Mouse (Mus musculus) small intestine, adult 2 months (tissue): ENCODE measurements at regions not wholly inside any gene's neighbourhood (a gene's known extent, or its start where the extent isn't known, plus 50 kb on each side); places are given as distances from the start of the nearest gene placed in this dataset.

Source experiments
- CTCF ChIP-seq: fragments of 200-500 bp; IDR thresholded peaks from 2 replicates; pipeline ENCODE4 v1.5.1; 2012; ENCODE audit warnings: low read depth, mild to moderate bottlenecking, control low read depth, inconsistent platforms, low read length, moderate library complexity, mixed read lengths; ENCODE audit not compliant: insufficient replicate concordance, insufficient read length; ENCODE audit errors: extremely low read depth
- POLR2A ChIP-seq: fragments of 200-500 bp; IDR thresholded peaks from 2 replicates; pipeline ENCODE4 v1.6.1; 2012; ENCODE audit warnings: low read depth, mild to moderate bottlenecking, control low read depth, inconsistent platforms, low read length, moderate library complexity

DNA sequence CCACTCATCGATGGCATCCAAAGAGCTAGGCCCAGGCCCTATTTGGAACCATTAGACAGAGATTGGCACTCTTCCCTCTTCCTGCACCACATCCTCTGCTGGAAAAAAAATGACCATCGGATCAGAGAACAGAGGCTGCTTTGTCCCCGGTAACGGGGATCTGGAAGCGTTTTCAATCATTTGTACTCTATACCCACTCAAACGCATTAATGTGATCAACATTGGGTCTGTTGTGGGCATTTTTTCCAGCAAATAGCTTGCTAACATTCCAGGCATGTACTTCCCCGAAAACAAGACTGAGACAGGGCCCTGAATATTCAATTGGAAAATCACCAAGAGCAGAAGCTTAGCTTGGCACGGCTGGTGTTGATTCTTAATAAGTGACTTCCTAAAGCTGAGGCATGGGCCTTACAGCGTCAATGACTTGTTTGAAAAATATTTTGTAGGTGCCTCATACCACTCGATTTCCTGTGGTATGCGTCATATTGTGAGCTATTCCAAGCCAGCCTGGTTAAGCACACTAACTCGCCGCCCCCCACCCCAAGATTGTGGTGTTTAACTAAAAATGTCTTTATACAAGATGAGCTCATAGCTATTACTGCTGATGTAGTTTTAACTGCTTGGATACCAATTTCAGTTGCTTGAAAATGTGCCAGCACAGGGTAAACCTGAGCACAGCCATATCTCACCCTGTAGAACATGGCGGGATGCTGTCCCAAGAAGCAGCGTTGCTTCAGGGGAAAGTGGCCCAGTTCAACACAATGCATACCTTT, 308.0 kb downstream of the Spry2 start:
- no peak for TF ChIP-seq CTCF
- no peak for TF ChIP-seq POLR2A
